Mouse (Mus musculus): ENCODE results near the gene Slc39a3. TPM values are rescaled to one million over a fixed set of nuclear protein-coding genes. Genes with fewer than 3 reads are reported as not detected.

Gene Slc39a3
- polyA plus RNA-seq, 1 experiment from 2014 or later, result 20.0 TPM

DNA sequence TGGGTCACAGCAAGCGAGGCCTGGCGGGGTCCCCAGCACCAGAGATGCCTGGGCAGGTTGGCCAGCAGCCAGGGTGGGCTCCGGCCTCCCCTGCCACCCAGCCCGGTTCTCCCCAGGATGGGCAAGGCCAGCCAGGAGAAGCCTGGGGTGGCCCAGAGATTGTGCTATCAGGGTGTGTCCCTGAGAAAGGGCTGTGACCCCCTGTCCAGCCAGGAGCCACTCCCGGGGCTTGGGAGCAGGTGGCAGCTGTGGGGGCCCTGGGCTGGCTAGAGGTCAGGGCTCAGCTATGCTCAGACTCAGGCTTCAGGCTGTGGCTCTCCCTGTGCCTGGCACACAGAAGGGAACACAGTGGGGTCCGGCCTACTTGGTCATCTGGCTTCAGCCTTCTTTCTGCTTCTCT is 17.5 kb downstream of the Slc39a3 start:
- Histone ChIP-seq H3K36me3 (no peaks in the 10 kb centered on the region), H3K27ac (no peak overlapping the region), H3K4me2 (replicated peaks) (no peak overlapping the region), H3K27me3 (peaks cover 48% of the 10 kb centered on the region), H3K9me3 (0 out of 2 replicates have a peak, but pooled peaks cover 4% of the 10 kb centered on the region), H3K4me3 (no peak overlapping the region), H3K4me1 (peaks cover 5% of the 10 kb centered on the region; the same call in 1 of the 2 replicates), H3K9ac (peak overlapping the region; percentile 13; the same call in 1 of the 2 replicates)
- ATAC-seq (ENCODE audit: low FRiP score, low read depth), result no peak
- WGBS, result 82% methylated on average over 6 of the region's 6 CpGs

DNA sequence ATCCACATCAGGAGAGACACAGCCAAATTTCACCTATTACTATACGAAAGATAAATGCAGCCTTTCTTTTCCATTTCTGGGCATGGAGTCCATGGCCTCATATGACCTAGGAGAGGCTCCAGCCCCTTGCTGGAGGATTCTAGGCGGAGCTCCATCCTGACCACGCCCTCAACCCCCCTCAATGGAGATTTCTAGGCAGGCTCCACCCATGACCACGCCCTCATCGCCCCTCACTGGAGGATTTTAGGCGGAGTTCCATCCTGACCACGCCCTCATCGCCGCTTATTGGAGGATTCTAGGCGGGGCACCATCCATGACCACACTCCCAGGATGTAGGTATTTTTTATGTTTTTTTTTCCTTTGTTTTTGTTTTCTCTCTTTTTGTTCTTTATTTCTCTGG is 18.9 kb downstream of the Slc39a3 start:
- no peak for ATAC-seq (ENCODE audit: low FRiP score, low read depth)
- WGBS, result 41% methylated on average over 10 of the region's 10 CpGs
- peaks cover 12% of the 10 kb centered on the region for H3K4me1 ChIP-seq
- H3K4me2 ChIP-seq (replicated peaks), result no peak overlapping the region
- no peak overlapping the region for H3K27ac ChIP-seq
- H3K9ac ChIP-seq, result no peak overlapping the region
- no peaks in the 10 kb centered on the region for H3K36me3 ChIP-seq
- no peak overlapping the region for H3K4me3 ChIP-seq
- H3K27me3 ChIP-seq, result peaks cover 34% of the 10 kb centered on the region
- 0 out of 2 replicates have a peak, but pooled peaks cover 4% of the 10 kb centered on the region for H3K9me3 ChIP-seq

DNA sequence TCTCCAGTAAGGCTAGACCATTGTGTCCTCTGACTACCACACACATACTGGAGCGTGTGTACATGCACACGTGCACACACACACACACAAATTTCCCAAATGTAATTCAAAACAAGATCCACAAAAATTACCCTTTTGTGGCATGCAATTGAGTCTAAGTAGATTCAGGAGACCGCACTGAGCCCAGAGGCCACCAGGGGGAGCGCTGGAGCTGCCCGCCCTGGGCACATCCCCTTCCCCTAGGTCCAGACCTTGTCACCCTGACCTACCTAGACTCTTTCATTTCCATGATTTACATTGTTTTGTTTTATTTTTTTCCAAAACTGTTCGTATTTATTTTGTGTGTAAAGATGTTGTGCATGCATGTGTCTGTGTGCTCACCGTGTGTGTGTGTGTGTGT is 20.6 kb downstream of the Slc39a3 start:
- 10% methylated on average over 7 of the region's 7 CpGs for WGBS
- Histone ChIP-seq H3K9ac (no peak overlapping the region), H3K4me2 (replicated peaks) (no peak overlapping the region), H3K4me3 (no peak overlapping the region), H3K27ac (no peak overlapping the region), H3K4me1 (peaks cover 12% of the 10 kb centered on the region), H3K36me3 (no peaks in the 10 kb centered on the region), H3K9me3 (no peaks in the 10 kb centered on the region), H3K27me3 (peaks cover 18% of the 10 kb centered on the region)
- no peak for ATAC-seq (ENCODE audit: low FRiP score, low read depth)

DNA sequence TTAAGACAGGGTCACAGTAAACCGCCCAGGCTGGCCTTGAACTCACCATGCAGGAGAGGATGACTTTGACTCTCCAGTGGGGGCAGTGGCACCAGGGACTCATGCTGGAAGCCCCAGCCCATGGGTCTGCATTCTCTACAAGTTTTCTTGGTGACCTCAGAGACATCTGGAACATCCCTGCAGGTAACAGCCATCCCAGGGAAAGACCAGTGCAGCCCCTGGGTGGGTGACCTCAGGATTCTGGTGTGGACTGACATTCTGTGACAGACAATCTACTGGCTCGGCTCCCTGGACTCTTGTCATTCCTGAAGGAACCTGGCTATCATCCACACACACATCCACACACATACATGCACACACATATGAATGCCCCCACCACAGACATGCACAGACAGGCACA is 21.6 kb downstream of the Slc39a3 start:
- H3K27ac ChIP-seq, result no peak overlapping the region
- no peak overlapping the region for H3K4me3 ChIP-seq
- 86% methylated on average over 2 of the region's 2 CpGs for WGBS
- no peak overlapping the region for H3K9ac ChIP-seq
- peaks cover 8% of the 10 kb centered on the region for H3K27me3 ChIP-seq
- H3K4me1 ChIP-seq, result peaks cover 12% of the 10 kb centered on the region
- no peaks in the 10 kb centered on the region for H3K36me3 ChIP-seq
- H3K9me3 ChIP-seq, result no peaks in the 10 kb centered on the region
- no peak for ATAC-seq (ENCODE audit: low FRiP score, low read depth)
- H3K4me2 ChIP-seq (replicated peaks), result no peak overlapping the region

DNA sequence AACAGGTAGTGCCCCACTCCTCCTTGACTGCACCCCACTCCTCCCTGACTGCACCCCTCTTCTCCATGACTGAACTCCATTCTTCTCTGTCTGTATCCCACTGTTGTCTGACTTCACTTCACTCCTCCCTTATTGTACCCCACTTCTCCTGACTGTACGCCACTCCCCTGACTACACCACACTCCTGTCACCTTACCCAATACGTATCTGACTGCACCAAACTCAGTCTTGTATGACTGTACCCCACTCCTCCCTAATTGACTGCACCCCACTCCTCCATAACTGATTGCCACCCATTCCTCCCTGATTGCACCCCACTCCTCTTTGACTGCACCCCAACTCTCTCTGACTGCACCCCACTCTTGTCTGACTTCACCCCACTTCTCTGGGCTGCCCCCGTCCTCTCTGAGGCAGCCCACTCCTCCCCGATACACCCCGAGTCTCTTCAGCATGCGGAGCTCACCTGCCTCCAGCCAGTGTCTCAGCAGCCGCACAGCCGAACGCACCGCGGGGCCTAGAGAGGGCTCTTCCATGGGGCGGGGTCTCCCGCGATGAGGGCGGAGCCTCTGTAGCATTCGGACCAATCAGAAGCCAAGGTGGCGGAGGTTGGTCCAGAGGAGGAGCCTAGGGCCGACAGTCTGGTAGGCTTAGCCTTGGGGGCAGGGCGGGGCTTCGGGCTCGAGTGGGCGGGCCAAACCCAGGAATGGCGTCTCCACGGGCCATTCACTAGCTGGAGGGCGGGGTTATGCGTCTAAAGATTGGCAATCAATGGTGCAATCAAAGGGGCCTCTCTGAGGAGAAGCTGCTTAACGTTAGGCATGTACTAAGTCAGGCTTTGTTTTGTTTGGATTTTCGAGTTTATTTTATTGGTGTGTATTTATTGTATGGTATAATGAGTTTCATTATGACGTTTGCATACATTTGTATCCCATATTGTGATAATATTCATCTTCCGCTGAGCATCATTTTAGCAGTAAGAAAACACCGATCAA is 22.5 kb downstream of the Slc39a3 start, which contains the start of gene Gng7:
Gene Gng7, minus strand, starts transcription at position 553 of the 992 bp plus-strand sequence.
- Histone ChIP-seq H3K36me3 (no peaks in the 10 kb centered on the region), H3K27me3 (0 out of 2 replicates have a peak, but pooled peaks cover 3% of the 10 kb centered on the region), H3K4me3 (peak within 1 kb of the TSS; percentile 51), H3K27ac (no peak within 1 kb of the TSS), H3K9ac (peak within 1 kb of the TSS; percentile 66), H3K4me2 (replicated peaks) (peak within 1 kb of the TSS; percentile 66), H3K4me1 (peaks cover 12% of the 10 kb centered on the region), H3K9me3 (no peaks in the 10 kb centered on the region)
- ATAC-seq (ENCODE audit: low FRiP score, low read depth), result peak; percentile 96
- WGBS, result 10% methylated on average over 31 of the region's 31 CpGs

DNA sequence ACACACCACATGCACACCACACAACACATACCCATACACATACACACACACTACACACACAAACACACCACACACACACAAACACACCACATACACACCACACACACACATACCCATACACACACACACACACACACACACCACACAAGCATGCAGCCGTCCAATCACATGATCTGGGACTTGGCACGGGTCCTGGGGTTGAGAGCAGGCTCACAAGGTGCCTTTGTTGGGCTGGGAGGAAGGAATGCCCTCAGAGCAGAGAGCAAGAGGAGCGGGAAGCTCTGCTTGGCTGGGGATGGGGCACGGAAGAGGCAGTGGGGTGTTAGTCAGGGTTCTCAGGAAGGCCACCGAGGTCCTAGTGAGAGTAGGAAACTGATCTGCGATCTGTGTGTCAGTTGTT is 26.4 kb downstream of the Slc39a3 start:
- Histone ChIP-seq H3K4me3 (no peak overlapping the region), H3K27me3 (no peaks in the 10 kb centered on the region), H3K9me3 (no peaks in the 10 kb centered on the region), H3K9ac (no peak overlapping the region), H3K4me2 (replicated peaks) (no peak overlapping the region), H3K36me3 (no peaks in the 10 kb centered on the region), H3K27ac (no peak overlapping the region), H3K4me1 (peaks cover 12% of the 10 kb centered on the region)
- WGBS, result 71% methylated on average over 6 of the region's 6 CpGs
- ATAC-seq (ENCODE audit: low FRiP score, low read depth), result no peak

DNA sequence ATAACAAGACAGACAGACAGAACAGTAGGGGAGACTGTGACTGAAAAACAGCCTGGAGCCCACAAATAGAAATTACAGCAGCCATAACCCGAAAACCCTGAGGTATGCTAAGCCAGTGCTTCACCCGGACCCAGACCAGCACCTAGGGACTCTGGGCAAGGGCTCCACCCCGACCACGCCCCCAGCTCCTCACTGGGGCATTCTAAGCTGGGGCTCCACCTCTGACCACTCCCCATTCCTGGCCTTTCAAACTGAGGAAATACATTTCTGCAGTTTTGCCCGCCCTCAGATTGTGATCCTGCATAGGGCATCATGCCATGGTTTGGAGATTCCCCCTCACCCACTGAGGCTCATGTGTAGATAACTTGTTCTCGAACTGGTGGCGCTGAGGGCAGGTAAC is 30.0 kb downstream of the Slc39a3 start:
- H3K4me3 ChIP-seq, result no peak overlapping the region
- no peak for ATAC-seq (ENCODE audit: low FRiP score, low read depth)
- 39% methylated on average over 7 of the region's 7 CpGs for WGBS

DNA sequence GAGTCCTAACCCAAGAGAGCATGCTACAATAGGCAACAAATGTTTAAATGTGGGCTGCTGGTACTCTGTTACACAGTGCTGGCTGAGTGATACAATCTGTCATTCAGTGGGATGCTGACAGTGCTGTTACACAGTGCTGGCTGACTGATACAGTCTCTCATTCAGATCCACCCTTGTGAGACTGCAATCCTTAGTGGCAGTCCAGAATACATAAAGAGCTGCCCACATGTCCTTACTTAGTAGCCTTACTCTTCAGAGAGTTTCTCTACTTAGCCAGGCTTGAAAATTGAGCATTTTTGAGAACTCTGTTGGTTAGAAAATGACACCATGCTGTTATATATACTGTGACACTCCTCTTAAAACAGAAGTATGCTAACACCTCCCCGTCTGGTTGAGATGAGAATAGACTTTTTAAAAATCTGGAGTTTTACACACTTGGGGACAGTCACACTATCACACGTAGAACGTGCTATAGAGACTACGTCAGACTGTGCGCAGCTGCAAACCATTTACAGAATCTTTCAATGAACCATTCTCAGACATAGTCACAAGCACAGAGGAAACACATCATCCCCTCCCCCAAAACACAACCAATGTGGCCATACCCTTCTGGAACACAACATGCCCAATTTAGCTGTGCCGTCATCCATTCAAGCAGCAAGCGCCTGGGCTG is 31.1 kb downstream of the Slc39a3 start:
- no peak for ATAC-seq (ENCODE audit: low FRiP score, low read depth)
- Histone ChIP-seq H3K9ac (no peak overlapping the region), H3K4me1 (no peaks in the 10 kb centered on the region), H3K27me3 (no peaks in the 10 kb centered on the region), H3K9me3 (no peaks in the 10 kb centered on the region), H3K36me3 (no peaks in the 10 kb centered on the region), H3K27ac (no peak overlapping the region), H3K4me3 (no peak overlapping the region), H3K4me2 (replicated peaks) (no peak overlapping the region)
- 85% methylated on average over 7 of the region's 7 CpGs for WGBS

More for the DNA sequence above, 30.0 kb downstream of the Slc39a3 start:
- H3K9ac ChIP-seq, result no peak overlapping the region
- H3K36me3 ChIP-seq, result no peaks in the 10 kb centered on the region
- H3K4me2 ChIP-seq (replicated peaks), result no peak overlapping the region
- H3K4me1 ChIP-seq, result no peaks in the 10 kb centered on the region
- H3K27me3 ChIP-seq, result no peaks in the 10 kb centered on the region
- no peak overlapping the region for H3K27ac ChIP-seq
- H3K9me3 ChIP-seq, result no peaks in the 10 kb centered on the region

DNA sequence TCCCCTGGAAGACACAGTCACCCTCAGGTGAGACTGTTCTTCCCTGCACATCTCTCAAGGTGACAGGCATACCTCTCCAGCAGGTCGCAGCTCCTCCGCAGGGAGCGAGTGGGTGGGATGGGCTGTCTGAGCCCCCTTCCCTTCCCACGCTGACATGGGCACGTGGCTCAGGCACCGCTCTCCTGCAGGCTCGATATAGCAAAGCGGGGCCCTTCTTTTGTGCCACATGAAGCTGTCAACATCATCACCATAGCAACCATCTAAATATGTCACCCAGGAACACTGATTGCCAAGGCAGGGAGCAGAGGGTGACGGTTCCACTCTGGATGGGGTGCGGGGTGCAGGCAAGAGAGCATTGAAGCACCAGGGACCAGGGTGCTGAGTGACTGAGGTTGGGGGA is 36.1 kb downstream of the Slc39a3 start:
- H3K27me3 ChIP-seq, result peaks cover 29% of the 10 kb centered on the region
- no peaks in the 10 kb centered on the region for H3K9me3 ChIP-seq
- no peak overlapping the region for H3K4me2 ChIP-seq (replicated peaks)
- H3K4me3 ChIP-seq, result no peak overlapping the region
- no peak overlapping the region for H3K27ac ChIP-seq
- 0 out of 2 replicates have a peak overlapping the region, but pooled peaks have one; percentile 13 for H3K9ac ChIP-seq
- 70% methylated on average over 10 of the region's 10 CpGs for WGBS
- no peak for ATAC-seq (ENCODE audit: low FRiP score, low read depth)
- no peaks in the 10 kb centered on the region for H3K36me3 ChIP-seq
- H3K4me1 ChIP-seq, result peaks cover 12% of the 10 kb centered on the region

DNA sequence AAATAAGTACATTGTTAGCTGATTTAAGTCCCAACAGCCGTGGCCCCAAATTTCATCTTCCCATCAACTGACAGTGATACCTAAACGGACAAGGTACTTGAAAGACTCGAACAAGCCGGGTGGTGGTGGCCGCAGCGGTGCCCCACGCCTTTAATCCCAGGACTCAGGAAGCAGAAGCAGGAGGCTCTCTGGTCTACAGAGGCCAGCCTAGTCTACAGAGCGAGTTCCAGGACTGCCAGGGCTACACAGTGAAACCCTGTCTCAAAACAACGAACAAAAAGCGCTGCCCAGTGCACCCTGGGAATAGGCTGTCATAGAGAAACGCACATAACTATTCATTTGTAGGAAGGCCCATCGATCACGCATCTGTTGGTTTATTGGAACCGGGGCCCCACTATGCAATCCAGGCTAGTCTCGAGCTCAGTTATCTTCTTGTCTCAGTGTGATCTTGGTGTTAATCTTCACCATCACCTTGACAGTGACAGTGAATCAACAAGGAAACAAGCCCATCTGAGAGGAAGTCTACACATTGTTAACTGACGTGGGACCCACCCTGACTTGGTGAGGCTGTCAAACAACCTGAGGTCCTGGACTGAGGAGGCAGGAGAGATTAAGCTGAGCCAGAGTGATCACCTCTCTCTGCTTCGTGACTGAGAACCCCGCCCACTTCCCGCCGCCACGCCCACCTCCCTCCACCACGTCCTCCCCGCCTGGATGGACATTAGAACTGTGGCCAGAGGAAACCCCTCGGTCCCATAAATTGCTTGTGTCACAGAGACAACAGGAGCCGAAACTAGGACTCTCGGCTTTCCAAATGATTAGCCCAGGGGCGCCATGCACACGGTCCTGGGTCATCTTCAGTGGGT is 36.8 kb downstream of the Slc39a3 start:
- Histone ChIP-seq H3K27ac (no peak overlapping the region), H3K27me3 (peaks cover 29% of the 10 kb centered on the region), H3K4me1 (peaks cover 12% of the 10 kb centered on the region), H3K36me3 (no peaks in the 10 kb centered on the region), H3K4me2 (replicated peaks) (peak overlapping the region; percentile 51; the same call in 1 of the 2 replicates), H3K9ac (0 out of 2 replicates have a peak overlapping the region, but pooled peaks have one; percentile 13), H3K9me3 (no peaks in the 10 kb centered on the region), H3K4me3 (no peak overlapping the region)
- no peak for ATAC-seq (ENCODE audit: low FRiP score, low read depth)
- 47% methylated on average over 28 of the region's 28 CpGs for WGBS

DNA sequence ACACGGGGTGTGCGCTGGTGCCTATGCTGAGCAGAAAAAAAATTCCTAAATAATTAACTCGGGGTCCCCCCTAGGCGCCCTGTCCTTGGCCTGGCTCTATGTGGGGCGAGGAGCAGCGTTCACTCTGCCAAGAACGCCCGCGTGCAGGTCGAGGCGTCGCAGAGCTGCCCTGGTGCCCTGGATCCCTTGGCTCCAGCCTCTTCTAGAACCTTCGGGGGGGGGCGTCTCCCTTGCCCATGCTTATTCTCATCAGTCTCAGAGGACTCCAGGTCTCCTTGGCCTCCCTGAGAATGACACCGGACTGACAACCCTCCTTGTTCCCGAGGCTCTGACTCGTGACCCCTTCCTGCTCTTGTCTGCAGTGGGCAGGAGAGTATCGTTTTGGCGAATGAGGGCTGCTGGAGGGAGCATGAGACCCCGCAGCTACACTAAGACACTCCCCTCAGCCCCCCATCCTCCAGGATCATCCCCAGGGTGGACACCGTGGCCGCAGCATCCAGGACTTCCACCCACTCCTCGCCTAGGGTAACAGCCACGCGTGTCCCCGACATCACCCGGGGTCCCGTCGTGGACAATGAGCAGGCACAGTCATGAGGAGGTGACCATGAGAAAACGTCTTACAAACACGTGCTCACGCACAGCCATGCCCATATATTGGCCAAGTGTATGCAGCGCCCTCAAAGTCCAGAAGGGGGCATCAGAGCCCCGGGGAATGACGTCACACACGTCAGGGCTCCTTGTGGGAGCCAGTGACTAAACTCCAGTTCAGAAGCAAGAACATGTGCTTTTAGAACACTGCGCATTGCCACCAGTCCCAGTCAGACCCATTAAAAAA is 37.6 kb downstream of the Slc39a3 start:
- Histone ChIP-seq H3K27me3 (peaks cover 32% of the 10 kb centered on the region), H3K4me1 (peaks cover 15% of the 10 kb centered on the region), H3K4me3 (peak overlapping the region; percentile 10; the same call in 1 of the 2 replicates), H3K9me3 (no peaks in the 10 kb centered on the region), H3K4me2 (replicated peaks) (peak overlapping the region; percentile 51), H3K27ac (no peak overlapping the region), H3K9ac (peak overlapping the region; percentile 13; the same call in 1 of the 2 replicates), H3K36me3 (no peaks in the 10 kb centered on the region)
- peak; percentile 62; the same call in 1 of the 2 replicates for ATAC-seq (ENCODE audit: low FRiP score, low read depth)
- WGBS, result 32% methylated on average over 37 of the region's 37 CpGs
